Mouse (Mus musculus): Measurements from ENCODE around the gene Srsf10. TPM values are rescaled to one million over a fixed set of nuclear protein-coding genes. Genes with fewer than 3 reads are reported as not detected.
A peak's percentile ranks its signal among the peaks of the same experiment; 100 is the strongest.

Gene Srsf10
- polyA plus RNA-seq, 1 experiment from 2014 or later: 67.6 TPM

DNA sequence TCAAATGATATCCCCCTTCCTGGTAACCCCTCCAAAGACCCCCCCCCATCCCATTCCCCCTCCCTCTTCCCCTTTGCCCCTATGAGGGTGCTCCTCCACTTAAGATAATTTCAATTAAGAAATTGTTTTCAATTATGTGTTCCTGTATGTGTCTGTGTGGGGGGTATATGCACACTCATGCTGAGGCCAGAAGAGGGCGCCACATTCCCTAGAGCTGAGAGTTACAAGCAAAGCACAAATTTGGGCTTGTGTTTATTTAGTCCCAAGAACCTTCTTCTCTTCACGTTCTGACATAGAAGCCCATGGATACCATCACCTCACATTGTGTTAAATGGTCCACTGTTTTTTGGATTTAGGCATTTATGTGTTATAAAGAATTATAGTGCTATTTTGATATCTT is 32.2 kb upstream of the Srsf10 start:
- ATAC-seq: no peak
- Histone ChIP-seq H3K4me2 (ENCODE audit: low read depth, low read length) (no peak overlapping the region), H3K27ac (ENCODE audit: low read depth) (no peak overlapping the region), H3K27me3 (ENCODE audit: insufficient read depth, low read length) (no peaks in the 10 kb centered on the region), H3K4me1 (ENCODE audit: insufficient read depth) (0 out of 2 replicates have a peak, but pooled peaks cover 2% of the 10 kb centered on the region), H3K9ac (replicated peaks) (no peak overlapping the region), H3K36me3 (replicated peaks; ENCODE audit: insufficient read depth, low read length) (no peaks in the 10 kb centered on the region), H3K9me3 (ENCODE audit: low read length) (no peaks in the 10 kb centered on the region), H3K4me3 (ENCODE audit: low read depth, low read length) (no peak overlapping the region)
- DNase-seq: peak; percentile 67
- 65% methylated on average over 2 of the region's 2 CpGs for WGBS (ENCODE audit: insufficient replicate concordance)
- no peak for TF ChIP-seq EP300 (IDR thresholded peaks at IDR 0.05; ENCODE audit: low read depth)
- peak; percentile 81 for TF ChIP-seq CTCF (IDR thresholded peaks at IDR 0.05; ENCODE audit: low read depth)

DNA sequence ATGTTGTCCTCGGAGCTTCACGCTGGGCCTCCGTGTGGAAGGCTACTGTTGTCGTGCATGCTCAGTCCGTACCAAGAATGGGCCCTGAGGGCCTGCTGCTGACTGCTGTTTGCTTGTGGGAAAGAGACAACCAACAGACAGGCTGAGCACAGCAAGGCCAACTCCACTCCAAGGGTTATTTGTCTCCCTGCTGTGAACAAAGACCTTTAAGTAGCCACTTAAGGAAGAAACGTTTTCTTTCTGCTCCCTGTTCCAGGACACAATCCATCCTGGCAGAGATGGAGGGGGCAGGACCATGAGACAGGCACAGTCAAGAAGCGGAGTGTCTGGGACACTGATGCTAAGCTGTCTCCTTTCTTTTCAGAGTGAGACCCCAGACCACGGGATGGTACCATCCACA is 31.3 kb upstream of the Srsf10 start:
- no peak for ATAC-seq
- Histone ChIP-seq H3K4me3 (ENCODE audit: low read depth, low read length) (no peak overlapping the region), H3K9me3 (ENCODE audit: low read length) (no peaks in the 10 kb centered on the region), H3K27ac (ENCODE audit: low read depth) (no peak overlapping the region), H3K9ac (replicated peaks) (no peak overlapping the region), H3K36me3 (replicated peaks; ENCODE audit: insufficient read depth, low read length) (no peaks in the 10 kb centered on the region), H3K27me3 (ENCODE audit: insufficient read depth, low read length) (no peaks in the 10 kb centered on the region), H3K4me1 (ENCODE audit: insufficient read depth) (peaks cover 7% of the 10 kb centered on the region), H3K4me2 (ENCODE audit: low read depth, low read length) (no peak overlapping the region)
- no peak for TF ChIP-seq EP300 (IDR thresholded peaks at IDR 0.05; ENCODE audit: low read depth)
- no peak for TF ChIP-seq CTCF (IDR thresholded peaks at IDR 0.05; ENCODE audit: low read depth)
- 65% methylated on average over 8 of the region's 8 CpGs for WGBS (ENCODE audit: insufficient replicate concordance)
- no peak for DNase-seq

DNA sequence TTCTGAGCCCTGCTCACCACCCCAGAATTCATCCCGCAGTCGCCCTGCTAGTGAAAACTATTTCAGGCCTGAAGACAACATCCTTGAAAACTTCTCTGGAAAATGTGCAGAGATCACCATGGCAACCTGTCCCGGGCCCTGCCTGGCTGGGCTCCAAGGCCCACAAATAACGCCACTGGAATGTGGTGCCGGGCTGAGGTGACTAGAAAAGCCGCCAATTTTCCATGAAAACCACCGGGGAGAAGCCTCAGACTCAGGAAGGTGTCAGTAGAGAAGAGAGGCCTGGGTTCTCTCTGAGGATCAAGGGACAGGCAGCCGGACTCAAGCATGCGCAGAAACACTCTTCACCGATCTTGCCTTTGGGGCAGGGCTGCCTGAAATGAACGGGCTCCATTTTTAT is 27.1 kb upstream of the Srsf10 start:
- ATAC-seq: no peak
- 55% methylated on average over 11 of the region's 11 CpGs for WGBS (ENCODE audit: insufficient replicate concordance)
- Histone ChIP-seq H3K4me1 (ENCODE audit: insufficient read depth) (peaks cover 5% of the 10 kb centered on the region), H3K27ac (ENCODE audit: low read depth) (no peak overlapping the region), H3K4me3 (ENCODE audit: low read depth, low read length) (no peak overlapping the region), H3K9ac (replicated peaks) (no peak overlapping the region), H3K9me3 (ENCODE audit: low read length) (no peaks in the 10 kb centered on the region), H3K4me2 (ENCODE audit: low read depth, low read length) (no peak overlapping the region), H3K27me3 (ENCODE audit: insufficient read depth, low read length) (no peaks in the 10 kb centered on the region), H3K36me3 (replicated peaks; ENCODE audit: insufficient read depth, low read length) (no peaks in the 10 kb centered on the region)
- TF ChIP-seq EP300 (IDR thresholded peaks at IDR 0.05; ENCODE audit: low read depth) (no peak), CTCF (IDR thresholded peaks at IDR 0.05; ENCODE audit: low read depth) (no peak)
- DNase-seq: peak; percentile 31

DNA sequence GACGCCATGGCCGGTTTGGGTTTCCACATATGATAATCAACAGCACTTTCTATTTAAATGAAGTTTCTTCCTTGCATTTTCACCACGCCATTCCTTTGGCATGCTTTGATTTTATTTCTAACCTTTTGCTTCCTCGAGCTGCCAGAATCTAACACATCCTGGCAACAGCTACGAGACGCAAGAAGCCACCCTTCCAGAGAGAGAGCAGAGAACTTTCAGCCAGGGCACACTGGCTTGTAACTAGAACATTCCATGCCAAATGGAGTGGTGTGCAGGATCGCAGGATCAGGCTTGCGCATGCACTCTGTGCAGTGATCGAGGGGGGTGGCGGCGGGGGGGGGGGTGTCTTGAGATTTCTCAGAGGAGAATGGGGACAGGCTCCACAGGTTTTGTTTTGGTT is 23.5 kb upstream of the Srsf10 start:
- Histone ChIP-seq H3K27ac (ENCODE audit: low read depth) (no peak overlapping the region), H3K4me1 (ENCODE audit: insufficient read depth) (peaks cover 5% of the 10 kb centered on the region), H3K9me3 (ENCODE audit: low read length) (no peaks in the 10 kb centered on the region), H3K4me2 (ENCODE audit: low read depth, low read length) (no peak overlapping the region), H3K36me3 (replicated peaks; ENCODE audit: insufficient read depth, low read length) (no peaks in the 10 kb centered on the region), H3K4me3 (ENCODE audit: low read depth, low read length) (no peak overlapping the region), H3K9ac (replicated peaks) (no peak overlapping the region), H3K27me3 (ENCODE audit: insufficient read depth, low read length) (no peaks in the 10 kb centered on the region)
- DNase-seq: no peak
- no peak for ATAC-seq
- TF ChIP-seq EP300 (IDR thresholded peaks at IDR 0.05; ENCODE audit: low read depth) (no peak), CTCF (IDR thresholded peaks at IDR 0.05; ENCODE audit: low read depth) (no peak)
- 79% methylated on average over 11 of the region's 11 CpGs for WGBS (ENCODE audit: insufficient replicate concordance)

DNA sequence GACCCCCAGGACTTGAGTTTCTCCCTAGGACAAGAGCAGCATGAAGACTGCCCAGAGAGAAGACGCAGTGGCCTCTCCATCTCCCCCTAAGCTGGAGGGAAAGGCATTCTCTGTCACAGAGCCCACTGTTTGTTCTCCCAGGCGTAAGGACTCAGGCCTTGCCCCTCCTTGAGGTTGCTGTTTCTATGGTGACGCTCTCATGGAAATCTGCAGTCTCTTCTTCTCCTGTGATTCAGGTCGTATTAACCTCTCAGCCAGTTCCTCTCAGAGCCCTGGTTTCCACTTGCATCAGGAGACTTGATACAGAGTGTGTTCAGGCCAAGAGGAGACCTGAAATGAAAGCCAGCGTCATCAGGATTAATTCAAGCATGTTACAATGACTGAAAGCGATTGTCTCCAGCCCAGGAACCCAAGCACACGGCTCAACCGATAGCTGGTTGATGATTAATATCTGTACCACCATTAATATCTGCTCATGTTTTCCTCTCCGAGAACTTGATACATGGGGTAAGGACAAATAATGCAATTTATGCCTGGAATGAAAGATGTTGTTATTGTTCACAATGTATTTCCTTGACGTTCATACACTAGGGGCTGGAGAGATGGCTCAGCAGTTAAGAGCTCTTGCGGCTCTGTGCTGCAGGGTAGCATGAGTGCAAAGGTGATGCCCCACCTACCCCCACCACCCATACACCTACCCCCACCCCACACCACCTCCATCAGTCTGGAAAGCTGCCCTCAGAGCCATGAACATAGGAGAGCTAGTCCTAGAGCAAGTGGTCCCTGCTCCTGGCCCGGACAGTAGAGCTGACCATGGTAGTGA is 22.0 kb upstream of the Srsf10 start:
- Histone ChIP-seq H3K9me3 (ENCODE audit: low read length) (no peaks in the 10 kb centered on the region), H3K9ac (replicated peaks) (no peak overlapping the region), H3K27me3 (ENCODE audit: insufficient read depth, low read length) (no peaks in the 10 kb centered on the region), H3K4me3 (ENCODE audit: low read depth, low read length) (no peak overlapping the region), H3K27ac (ENCODE audit: low read depth) (no peak overlapping the region), H3K36me3 (replicated peaks; ENCODE audit: insufficient read depth, low read length) (no peaks in the 10 kb centered on the region), H3K4me1 (ENCODE audit: insufficient read depth) (peaks cover 2% of the 10 kb centered on the region), H3K4me2 (ENCODE audit: low read depth, low read length) (no peak overlapping the region)
- 74% methylated on average over 12 of the region's 12 CpGs for WGBS (ENCODE audit: insufficient replicate concordance)
- TF ChIP-seq CTCF (IDR thresholded peaks at IDR 0.05; ENCODE audit: low read depth) (no peak), EP300 (IDR thresholded peaks at IDR 0.05; ENCODE audit: low read depth) (no peak)
- no peak for DNase-seq
- no peak for ATAC-seq

DNA sequence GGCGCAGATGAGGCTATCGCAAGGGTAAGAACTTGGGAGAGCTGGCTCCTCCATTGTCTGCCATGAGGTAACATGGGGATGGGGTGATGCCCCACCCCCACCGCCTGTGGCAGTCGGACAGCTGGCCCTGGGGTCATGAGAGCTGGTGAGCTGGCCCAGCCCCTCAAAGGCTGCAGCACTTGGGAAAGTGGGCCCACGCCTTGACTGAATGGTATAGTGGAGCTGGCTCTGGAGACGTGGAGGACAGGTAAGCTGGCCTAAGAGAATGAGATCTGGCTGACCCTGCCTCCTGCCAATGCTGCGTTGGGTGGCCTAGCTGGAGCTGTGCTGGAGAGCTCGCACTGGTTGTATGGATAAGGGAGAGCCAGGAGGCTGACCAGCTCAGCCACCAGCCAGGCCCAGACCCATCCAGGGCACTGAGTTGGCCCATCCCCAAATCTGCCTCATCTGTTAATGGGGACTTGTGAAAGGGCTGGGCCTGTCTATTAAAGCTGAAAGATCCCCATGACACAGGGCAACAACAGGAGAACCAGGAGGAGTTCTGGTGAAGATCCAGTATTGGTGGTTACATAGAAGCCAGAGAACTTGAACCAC is 21.3 kb upstream of the Srsf10 start:
- Histone ChIP-seq H3K27me3 (ENCODE audit: insufficient read depth, low read length) (no peaks in the 10 kb centered on the region), H3K9ac (replicated peaks) (no peak overlapping the region), H3K4me1 (ENCODE audit: insufficient read depth) (no peaks in the 10 kb centered on the region), H3K4me3 (ENCODE audit: low read depth, low read length) (no peak overlapping the region), H3K4me2 (ENCODE audit: low read depth, low read length) (no peak overlapping the region), H3K9me3 (ENCODE audit: low read length) (no peaks in the 10 kb centered on the region), H3K36me3 (replicated peaks; ENCODE audit: insufficient read depth, low read length) (no peaks in the 10 kb centered on the region), H3K27ac (ENCODE audit: low read depth) (no peak overlapping the region)
- no peak for ATAC-seq
- DNase-seq: no peak
- WGBS (ENCODE audit: insufficient replicate concordance): 85% methylated on average over 8 of the region's 8 CpGs
- no peak for TF ChIP-seq EP300 (IDR thresholded peaks at IDR 0.05; ENCODE audit: low read depth)
- no peak for TF ChIP-seq CTCF (IDR thresholded peaks at IDR 0.05; ENCODE audit: low read depth)
